Mouse (Mus musculus) small intestine, adult 2 months (tissue): Measurements from ENCODE around the gene Flywch2. TPM values are rescaled to one million over a fixed set of nuclear protein-coding genes. Genes with fewer than 3 reads are reported as not detected.

Experiments used
- H3K27ac ChIP-seq: fragments of 200-500 bp; 2 replicates; pipeline ENCODE4 v1.5.1; 2012; ENCODE audit warnings: low read depth, low read length, control low read depth, inconsistent platforms; ENCODE audit not compliant: insufficient read depth
- H3K27me3 ChIP-seq: fragments of 200-500 bp; 2 replicates; pipeline ENCODE4 v1.6.1; 2012; ENCODE audit warnings: mild to moderate bottlenecking, moderate library complexity, low read length, inconsistent platforms; ENCODE audit not compliant: control insufficient read depth, insufficient read depth
- H3K36me3 ChIP-seq: fragments of 200-500 bp; 2 replicates; pipeline ENCODE4 v1.6.1; 2012; ENCODE audit warnings: mild to moderate bottlenecking, low read length, control low read depth, inconsistent platforms; ENCODE audit not compliant: control insufficient read depth, insufficient read depth
- H3K4me1 ChIP-seq: fragments of 200-500 bp; 2 replicates; pipeline ENCODE4 v1.6.1; 2012; ENCODE audit warnings: low read length, inconsistent platforms, mixed read lengths; ENCODE audit not compliant: control insufficient read depth, insufficient read depth, insufficient read length
- H3K4me3 ChIP-seq: fragments of 200-500 bp; 2 replicates; pipeline ENCODE4 v1.5.1; 2012; ENCODE audit warnings: low read depth, mild to moderate bottlenecking, control low read depth, inconsistent platforms, low read length, moderate library complexity
- CTCF ChIP-seq: fragments of 200-500 bp; IDR thresholded peaks from 2 replicates; pipeline ENCODE4 v1.5.1; 2012; ENCODE audit warnings: low read depth, mild to moderate bottlenecking, control low read depth, inconsistent platforms, low read length, moderate library complexity, mixed read lengths; ENCODE audit not compliant: insufficient replicate concordance, insufficient read length; ENCODE audit errors: extremely low read depth
- POLR2A ChIP-seq: fragments of 200-500 bp; IDR thresholded peaks from 2 replicates; pipeline ENCODE4 v1.6.1; 2012; ENCODE audit warnings: low read depth, mild to moderate bottlenecking, control low read depth, inconsistent platforms, low read length, moderate library complexity
- WGBS: fragments of 180-500 bp; shearing (Covaris S2); methylation state at CpG from one replicate; pipeline ENCODE4 v1.1.7; 2018; 5-methylcytosine and 5-hydroxymethylcytosine counted together
- polyA plus RNA-seq: library from polyadenylated mRNA; depleted of rRNA; stranded (reverse); fragments of >200 nt; gene quantifications from 2 replicates; pipeline ENCODE4 v1.2.3, GENCODE M21; 2012

The Flywch2 gene
- polyA plus RNA-seq, 1 experiment, result 6.6 TPM

GRCm38 (mm10) chr17:23823018-23823417, 37.1 kb upstream of the Flywch2 start:
- H3K4me3 ChIP-seq, result no peak overlapping the region
- 78% methylated on average over 16 of the region's 16 CpGs for WGBS

GRCm38 (mm10) chr17:23822094-23822493, 36.2 kb upstream of the Flywch2 start:
- TF ChIP-seq POLR2A (no peak), CTCF (no peak)
- Histone ChIP-seq H3K4me3 (no peak overlapping the region), H3K4me1 (no peaks in the 10 kb centered on the region), H3K27me3 (no peaks in the 10 kb centered on the region), H3K27ac (no peak overlapping the region), H3K36me3 (peaks cover 88% of the 10 kb centered on the region)
- WGBS, result 63% methylated on average over 6 of the region's 6 CpGs

More at GRCm38 (mm10) chr17:23823018-23823417, 37.1 kb upstream of the Flywch2 start:
- H3K36me3 ChIP-seq, result peaks cover 79% of the 10 kb centered on the region
- H3K4me1 ChIP-seq, result peaks cover 4% of the 10 kb centered on the region; the same call in 1 of the 2 replicates
- no peaks in the 10 kb centered on the region for H3K27me3 ChIP-seq
- TF ChIP-seq POLR2A (no peak), CTCF (no peak)
- H3K27ac ChIP-seq, result no peak overlapping the region

- no peaks in the 10 kb centered on the region for H3K4me1 ChIP-seq
- no peak overlapping the region for H3K27ac ChIP-seq
- peaks cover 96% of the 10 kb centered on the region for H3K36me3 ChIP-seq
- no peak for TF ChIP-seq POLR2A
- no peak for TF ChIP-seq CTCF
- 95% methylated on average over 5 of the region's 5 CpGs for WGBS
- no peak overlapping the region for H3K4me3 ChIP-seq
- no peaks in the 10 kb centered on the region for H3K27me3 ChIP-seq
Measured at GRCm38 (mm10) chr17:23820731-23821130, 34.9 kb upstream of the Flywch2 start.

- TF ChIP-seq CTCF (no peak), POLR2A (no peak)
- 98% methylated on average over 25 of the region's 25 CpGs for WGBS
- peaks cover 95% of the 10 kb centered on the region for H3K36me3 ChIP-seq
- H3K4me1 ChIP-seq, result no peaks in the 10 kb centered on the region
- no peak overlapping the region for H3K27ac ChIP-seq
- no peaks in the 10 kb centered on the region for H3K27me3 ChIP-seq
- H3K4me3 ChIP-seq, result no peak overlapping the region
Measured at GRCm38 (mm10) chr17:23819235-23819634, 33.4 kb upstream of the Flywch2 start.

GRCm38 (mm10) chr17:23818579-23818978, 32.7 kb upstream of the Flywch2 start:
- 97% methylated on average over 8 of the region's 8 CpGs for WGBS
- Histone ChIP-seq H3K36me3 (peaks cover 94% of the 10 kb centered on the region), H3K27ac (no peak overlapping the region), H3K4me3 (no peak overlapping the region), H3K4me1 (no peaks in the 10 kb centered on the region), H3K27me3 (no peaks in the 10 kb centered on the region)
- no peak for TF ChIP-seq POLR2A
- no peak for TF ChIP-seq CTCF

- Histone ChIP-seq H3K27ac (no peak overlapping the region), H3K36me3 (peaks cover 89% of the 10 kb centered on the region), H3K4me3 (no peak overlapping the region), H3K27me3 (no peaks in the 10 kb centered on the region), H3K4me1 (no peaks in the 10 kb centered on the region)
- WGBS, result 98% methylated on average over 16 of the region's 16 CpGs
- TF ChIP-seq CTCF (no peak), POLR2A (no peak)
Measured at GRCm38 (mm10) chr17:23815641-23816040, 29.8 kb upstream of the Flywch2 start.

- Histone ChIP-seq H3K27ac (no peak overlapping the region), H3K27me3 (no peaks in the 10 kb centered on the region), H3K36me3 (peaks cover 46% of the 10 kb centered on the region), H3K4me3 (no peak overlapping the region), H3K4me1 (peaks cover 4% of the 10 kb centered on the region)
- no peak for TF ChIP-seq CTCF
- WGBS, result 92% methylated on average over 3 of the region's 3 CpGs
Measured at GRCm38 (mm10) chr17:23807918-23808317, 22.0 kb upstream of the Flywch2 start.
